Mouse (Mus musculus) intestine, postnatal 0 days (tissue): ENCODE data around the gene Nmnat2. TPM values are rescaled to one million over a fixed set of nuclear protein-coding genes. Genes with fewer than 3 reads are reported as not detected.

Experiments used
- ATAC-seq: fragments of 200-750 bp; cut with Nextera tagmentation; 2 replicates; pipeline ENCODE4 v1.8.0; 2017; ENCODE audit warnings: mild to moderate bottlenecking, moderate TSS enrichment, moderate library complexity
- H3K27ac ChIP-seq: fragments of 300-500 bp; sonication (generic); 2 replicates; pipeline ENCODE4 v1.5.1; 2014; ENCODE audit warnings: mild to moderate bottlenecking, low read depth, low read length, moderate library complexity
- H3K27me3 ChIP-seq: fragments of 300-500 bp; sonication (generic); replicated peaks from 2 replicates; pipeline ENCODE4 v1.6.1; 2014; ENCODE audit warnings: low read length, mixed read lengths; ENCODE audit not compliant: control insufficient read depth, insufficient read depth
- H3K36me3 ChIP-seq: fragments of 300-500 bp; sonication (generic); 2 replicates; pipeline ENCODE4 v1.6.1; 2014; ENCODE audit warnings: mild to moderate bottlenecking, moderate library complexity; ENCODE audit not compliant: control insufficient read depth, insufficient read depth
- H3K4me1 ChIP-seq: fragments of 300-500 bp; sonication (generic); replicated peaks from 2 replicates; pipeline ENCODE4 v1.6.1; 2014; ENCODE audit warnings: antibody characterized with exemption, low read length, mixed read lengths; ENCODE audit not compliant: control insufficient read depth, insufficient read depth
- H3K4me2 ChIP-seq: fragments of 300-500 bp; sonication (generic); replicated peaks from 2 replicates; pipeline ENCODE4 v1.6.1; 2014; ENCODE audit warnings: low read depth, mild to moderate bottlenecking, moderate library complexity
- H3K4me3 ChIP-seq: fragments of 300-500 bp; sonication (generic); 2 replicates; pipeline ENCODE4 v1.5.1; 2014; ENCODE audit warnings: low read depth, low read length
- H3K9ac ChIP-seq: fragments of 300-500 bp; sonication (generic); 2 replicates; pipeline ENCODE4 v1.6.1; 2014; ENCODE audit warnings: mild to moderate bottlenecking, low read depth, low read length
- H3K9me3 ChIP-seq: fragments of 300-500 bp; sonication (generic); 2 replicates; pipeline ENCODE4 v1.6.1; 2016; ENCODE audit warnings: mixed run types; ENCODE audit not compliant: control insufficient read depth
- CTCF ChIP-seq: sonication (generic); IDR thresholded peaks from 2 replicates; pipeline ENCODE4 v1.5.1; 2016; ENCODE audit warnings: low read depth, mild to moderate bottlenecking, control low read depth, antibody characterized with exemption, moderate library complexity
- WGBS: fragments of 180-500 bp; shearing (Covaris S2); extraction: QIAGEN DNeasy Blood & Tissue Kit; methylation state at CpG from one replicate; pipeline ENCODE4 v1.1.7; 2014; 5-methylcytosine and 5-hydroxymethylcytosine counted together
- polyA plus RNA-seq: library from polyadenylated mRNA; unstranded; fragments of >200 nt; fragmentation: Nextera tagmentation; extraction: Ambion mirVana; gene quantifications from 2 replicates; pipeline ENCODE4 v1.2.1, GENCODE M21; 2015

The Nmnat2 gene
- polyA plus RNA-seq, 1 experiment from 2014 or later = 1.1 TPM

DNA sequence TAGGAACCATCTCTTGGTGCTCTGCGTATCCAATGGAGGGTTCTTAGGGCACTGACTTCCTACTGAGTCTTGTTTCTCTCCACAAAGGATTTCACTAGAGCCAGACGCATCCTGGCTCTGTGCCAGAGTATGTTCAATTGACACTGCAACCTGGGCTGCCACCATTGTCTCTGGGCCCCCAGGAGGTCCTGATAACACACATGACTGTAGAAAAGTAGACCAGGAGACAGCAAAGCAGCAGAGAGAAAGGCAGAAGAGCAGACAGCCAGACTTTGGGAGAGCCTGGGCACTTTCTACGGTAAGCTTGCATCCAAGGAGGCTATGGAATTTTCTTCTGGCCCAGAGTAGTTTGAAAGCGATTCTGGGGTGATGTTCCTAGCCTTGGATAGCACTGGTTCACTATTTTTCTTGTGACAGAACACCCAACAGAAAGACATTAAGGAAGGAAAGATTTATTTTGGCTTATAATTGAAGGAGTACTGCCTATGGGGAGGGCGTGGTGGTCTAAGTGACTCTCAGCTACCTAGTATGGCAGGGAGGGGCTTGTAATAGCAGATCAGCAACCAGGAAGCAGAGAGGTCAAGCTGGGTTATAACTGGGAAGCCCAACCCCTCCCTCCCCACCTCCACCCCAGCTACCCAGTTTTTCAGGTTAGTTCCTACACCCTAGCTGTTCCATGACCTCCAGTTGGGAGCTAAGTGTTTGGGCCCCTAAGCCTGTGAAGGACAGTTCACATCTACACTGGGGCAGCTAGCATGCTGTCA, 78.5 kb downstream of the Nmnat2 start:
- Histone ChIP-seq H3K9ac (no peak overlapping the region), H3K27ac (no peak overlapping the region), H3K36me3 (no peaks in the 10 kb centered on the region), H3K27me3 (no peaks in the 10 kb centered on the region), H3K4me2 (no peak overlapping the region), H3K4me1 (no peaks in the 10 kb centered on the region), H3K4me3 (no peak overlapping the region), H3K9me3 (no peaks in the 10 kb centered on the region)
- TF ChIP-seq CTCF = no peak
- peak; percentile 48; the same call in 1 of the 2 replicates for ATAC-seq
- WGBS = 50% methylated on average over 5 of the region's 5 CpGs

DNA sequence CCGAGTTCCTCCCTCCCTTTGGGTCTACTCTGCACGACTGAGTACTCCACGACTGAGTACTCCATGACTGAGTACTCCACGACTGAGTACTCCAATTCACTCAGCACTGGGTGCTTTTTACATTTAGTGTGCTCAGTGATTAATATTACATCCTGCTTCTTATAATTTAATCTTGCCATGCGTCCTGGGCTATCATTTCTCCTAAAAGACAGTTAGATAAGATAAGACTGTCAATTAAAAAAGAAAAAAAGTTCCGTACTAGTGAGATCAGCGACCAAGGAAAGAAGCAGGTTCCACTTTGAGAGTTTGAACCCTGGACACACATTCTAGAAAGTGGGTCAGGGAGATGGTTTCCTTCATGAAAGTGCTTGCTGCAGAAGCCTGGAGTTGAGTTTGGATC, 79.3 kb downstream of the Nmnat2 start:
- Histone ChIP-seq H3K36me3 (no peaks in the 10 kb centered on the region), H3K9me3 (no peaks in the 10 kb centered on the region), H3K4me1 (no peaks in the 10 kb centered on the region), H3K27ac (no peak overlapping the region), H3K4me3 (no peak overlapping the region), H3K4me2 (no peak overlapping the region), H3K27me3 (no peaks in the 10 kb centered on the region), H3K9ac (no peak overlapping the region)
- WGBS = 49% methylated on average over 7 of the region's 7 CpGs
- TF ChIP-seq CTCF = no peak
- peak; percentile 20; the same call in 1 of the 2 replicates for ATAC-seq

DNA sequence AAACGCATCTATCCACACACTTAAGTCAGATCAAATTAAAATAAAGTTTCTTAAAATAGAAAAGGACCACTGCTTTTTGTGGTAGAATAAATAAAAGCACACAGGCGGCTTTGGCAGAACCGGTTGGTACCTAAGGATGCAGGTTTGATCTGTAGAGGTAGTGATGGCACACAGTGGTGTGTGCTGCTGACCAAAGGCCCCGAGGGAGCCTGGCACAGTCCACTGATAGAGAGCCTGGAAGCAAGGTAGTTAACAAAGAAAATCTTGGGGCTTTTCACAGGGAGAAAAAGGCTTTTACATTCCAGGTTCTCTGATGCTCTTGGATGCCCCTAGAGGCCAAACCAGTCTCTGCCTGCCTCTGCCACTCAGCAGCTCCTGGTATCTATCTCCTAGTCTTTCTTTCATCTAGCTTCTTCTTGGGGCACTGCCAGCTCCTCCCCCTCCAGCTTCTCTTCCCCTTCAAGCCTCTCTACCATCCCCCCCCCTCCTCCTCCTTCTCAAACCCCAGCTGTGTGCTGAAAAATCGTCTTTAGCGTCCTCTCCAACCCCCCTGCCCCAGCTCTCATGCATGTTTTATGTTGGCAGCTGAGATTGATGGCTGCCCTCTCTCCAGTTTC, 80.6 kb downstream of the Nmnat2 start:
- no peak overlapping the region for H3K4me2 ChIP-seq
- no peak for ATAC-seq
- WGBS = 39% methylated on average over 6 of the region's 6 CpGs

DNA sequence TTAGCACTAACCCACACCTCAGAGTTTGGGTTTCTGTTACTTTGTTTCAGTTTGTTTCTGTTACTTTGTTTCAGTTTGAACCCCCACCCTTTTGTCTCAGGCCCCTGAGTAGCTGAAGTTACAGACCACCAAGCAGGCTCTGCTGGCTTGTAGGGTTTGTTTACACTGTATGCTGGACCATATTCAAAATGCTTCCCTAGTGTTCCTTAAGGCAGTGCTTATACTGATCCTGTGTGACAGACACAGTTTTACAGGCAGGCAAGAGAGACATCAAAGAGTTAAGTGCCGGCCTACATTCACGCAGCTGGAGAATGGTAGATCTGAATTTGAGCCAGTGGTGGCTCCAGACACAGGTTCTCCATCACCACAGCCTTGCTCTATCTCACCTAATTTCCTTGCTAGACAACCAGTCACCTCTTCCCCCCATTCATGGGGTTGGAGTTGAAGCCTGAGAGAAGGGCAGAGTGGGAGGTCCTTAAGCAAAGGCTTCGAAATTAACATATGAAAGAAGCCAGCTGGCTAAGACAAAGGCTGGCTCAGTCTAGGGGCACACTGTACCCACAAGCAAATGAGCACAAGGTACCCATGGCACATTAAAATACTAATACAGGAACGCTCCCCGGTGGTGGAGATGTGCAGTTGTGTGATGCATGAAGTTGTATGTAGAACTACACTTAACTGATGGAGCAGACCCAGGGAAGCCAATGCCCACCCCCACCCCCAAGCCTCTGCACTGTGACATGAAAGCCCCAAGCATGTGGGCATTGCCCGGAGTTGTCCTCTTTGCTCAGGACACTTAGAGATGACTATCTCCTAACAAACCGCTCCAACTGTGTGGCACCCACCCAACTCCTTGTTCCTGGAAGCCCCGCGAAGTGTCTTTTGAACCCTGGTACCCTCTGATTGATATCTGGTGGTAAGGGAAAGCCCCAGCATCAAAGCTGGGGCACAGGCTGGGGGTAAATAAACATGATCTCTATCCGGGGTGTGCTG, 82.9 kb downstream of the Nmnat2 start:
- no peak for TF ChIP-seq CTCF
- H3K4me2 ChIP-seq = no peak overlapping the region
- H3K4me1 ChIP-seq = no peaks in the 10 kb centered on the region
- WGBS = 76% methylated on average over 10 of the region's 10 CpGs
- H3K27ac ChIP-seq = no peak overlapping the region
- no peak overlapping the region for H3K9ac ChIP-seq
- no peak overlapping the region for H3K4me3 ChIP-seq
- H3K9me3 ChIP-seq = no peaks in the 10 kb centered on the region
- ATAC-seq = no peak
- no peaks in the 10 kb centered on the region for H3K27me3 ChIP-seq
- no peaks in the 10 kb centered on the region for H3K36me3 ChIP-seq

More for the DNA sequence above, 80.6 kb downstream of the Nmnat2 start:
- peak; percentile 81 for TF ChIP-seq CTCF
- H3K9ac ChIP-seq = no peak overlapping the region
- H3K9me3 ChIP-seq = no peaks in the 10 kb centered on the region
- no peak overlapping the region for H3K27ac ChIP-seq
- no peak overlapping the region for H3K4me3 ChIP-seq
- no peaks in the 10 kb centered on the region for H3K36me3 ChIP-seq
- no peaks in the 10 kb centered on the region for H3K4me1 ChIP-seq
- H3K27me3 ChIP-seq = no peaks in the 10 kb centered on the region

DNA sequence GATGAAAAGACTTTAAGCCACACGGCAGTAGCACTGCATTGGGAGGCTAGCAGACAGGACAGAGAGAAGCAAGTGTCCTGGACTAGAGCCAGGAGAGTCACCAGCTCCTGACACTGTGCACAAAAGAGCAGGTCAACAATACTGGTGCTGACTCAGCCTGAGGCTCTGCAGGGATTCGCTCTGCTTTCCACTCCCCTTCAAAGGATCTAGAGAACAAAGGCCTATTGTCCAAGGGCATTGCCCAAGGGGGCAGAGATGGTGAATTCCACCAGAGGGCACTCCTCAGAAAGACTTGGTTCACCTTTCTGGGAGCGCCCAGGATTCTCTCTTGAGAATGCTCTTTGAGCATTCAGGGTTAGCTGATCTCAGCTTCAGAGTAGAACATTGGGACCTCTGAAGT, 85.3 kb downstream of the Nmnat2 start:
- TF ChIP-seq CTCF = peak; percentile 69
- Histone ChIP-seq H3K27ac (no peak overlapping the region), H3K9ac (no peak overlapping the region)

DNA sequence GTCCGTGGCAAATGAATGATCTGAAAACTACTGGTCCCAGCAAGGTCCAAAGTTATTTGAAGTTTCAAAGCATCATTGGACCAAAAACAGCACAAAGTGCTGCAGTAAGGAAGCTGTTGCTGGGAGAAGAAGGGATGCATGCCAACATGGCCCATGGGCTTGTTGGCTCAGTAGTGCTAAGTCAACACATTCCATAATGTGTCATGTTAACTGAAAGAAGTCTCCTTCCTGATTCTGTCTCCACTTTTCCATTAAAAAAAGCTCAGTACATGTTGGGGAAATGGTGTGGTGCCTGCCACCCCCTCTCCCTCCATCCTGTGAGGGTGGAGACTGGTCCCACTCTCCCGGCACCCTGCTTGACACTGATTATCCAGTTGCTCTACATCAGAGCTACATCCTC, 86.3 kb downstream of the Nmnat2 start:
- Histone ChIP-seq H3K4me3 (no peak overlapping the region), H3K4me2 (no peak overlapping the region), H3K36me3 (no peaks in the 10 kb centered on the region), H3K27me3 (no peaks in the 10 kb centered on the region), H3K9me3 (no peaks in the 10 kb centered on the region), H3K27ac (no peak overlapping the region), H3K9ac (no peak overlapping the region), H3K4me1 (no peaks in the 10 kb centered on the region)
- 81% methylated on average over 2 of the region's 2 CpGs for WGBS
- TF ChIP-seq CTCF = no peak
- ATAC-seq = no peak

More for the DNA sequence above, 85.3 kb downstream of the Nmnat2 start:
- Histone ChIP-seq H3K36me3 (no peaks in the 10 kb centered on the region), H3K4me2 (no peak overlapping the region; the same call in 1 of the 2 replicates), H3K4me1 (no peaks in the 10 kb centered on the region), H3K9me3 (no peaks in the 10 kb centered on the region), H3K27me3 (no peaks in the 10 kb centered on the region), H3K4me3 (no peak overlapping the region)
- ATAC-seq = peak; percentile 94
- 30% methylated on average over 3 of the region's 3 CpGs for WGBS
